Mouse (Mus musculus): ENCODE measurements around the gene Gm10382. TPM values are rescaled to one million over a fixed set of nuclear protein-coding genes. Genes with fewer than 3 reads are reported as not detected.
"Not testable (repeated sequence)": the region's sequence is repeated elsewhere in the genome, so short reads cannot be mapped to it uniquely, and the experiment has no call there.

Gene Gm10382
- total RNA-seq, 2 experiments from 2014 or later = 0.46 TPM; not detected in 1

DNA sequence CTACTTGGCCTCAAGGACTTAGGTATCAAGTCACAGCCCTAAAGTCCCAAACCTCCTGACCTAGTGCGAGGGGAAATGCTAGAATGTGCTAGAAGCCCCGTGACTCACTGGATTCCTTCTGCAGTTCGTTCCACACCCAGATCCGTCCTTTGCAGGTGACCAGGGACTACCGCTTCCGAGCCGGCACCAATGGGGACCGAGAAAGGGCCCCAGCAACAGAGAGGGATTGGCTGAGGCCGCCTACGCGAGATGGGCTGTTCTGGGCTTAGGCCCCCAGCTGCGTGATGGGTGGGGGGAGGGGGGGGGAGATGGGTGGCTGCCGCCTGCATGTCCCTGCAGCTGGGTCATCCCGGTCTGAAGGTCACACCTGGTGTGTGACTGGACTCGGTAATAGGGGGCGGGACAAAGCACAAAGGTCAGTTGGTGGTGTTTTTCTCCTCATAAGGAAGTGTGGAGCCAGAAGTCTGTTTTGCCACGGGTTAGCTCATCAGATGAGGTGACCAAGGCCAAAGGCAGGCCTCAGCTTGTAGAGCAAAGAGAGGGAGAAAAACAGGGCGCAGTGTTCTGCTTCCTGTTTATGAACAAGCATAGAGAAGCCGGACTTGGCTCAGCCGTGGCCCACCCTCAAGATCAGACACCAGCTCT, 4.0 kb downstream of the Gm10382 start:
- peak; percentile 91 to 95 for DNase-seq (ENCODE audit: low spot score in 2 of 2)

- peak; percentile 50 to 78 for DNase-seq (ENCODE audit: low spot score in 2 of 2)
Observed at GRCm38 (mm10) chr5:125393622-125394603, 4.8 kb downstream of the Gm10382 start.

DNA sequence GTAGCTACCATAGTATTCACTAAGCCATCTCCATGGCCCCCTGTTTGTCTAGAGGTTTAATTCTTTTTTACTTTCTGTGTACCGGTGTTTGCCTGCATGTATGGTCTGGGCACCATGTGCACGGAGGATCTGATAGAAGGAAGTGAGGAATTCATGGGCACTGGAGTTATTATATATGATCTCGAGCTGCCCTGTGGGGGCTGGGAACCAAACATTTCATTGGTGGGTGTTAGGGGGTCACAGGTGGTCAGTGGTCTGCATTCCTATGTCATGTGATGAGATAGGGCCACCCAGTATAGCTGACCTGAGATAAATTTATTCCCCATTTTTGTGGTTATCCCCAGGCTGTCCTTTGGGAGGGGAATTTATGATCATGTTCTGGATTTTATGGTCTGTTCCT, 5.9 kb downstream of the Gm10382 start:
- no peak for DNase-seq (ENCODE audit: low spot score in 2 of 2)

GRCm38 (mm10) chr5:125400903-125401302, 11.8 kb downstream of the Gm10382 start:
- DNase-seq (ENCODE audit: low spot score in 2 of 2) = no peak

DNA sequence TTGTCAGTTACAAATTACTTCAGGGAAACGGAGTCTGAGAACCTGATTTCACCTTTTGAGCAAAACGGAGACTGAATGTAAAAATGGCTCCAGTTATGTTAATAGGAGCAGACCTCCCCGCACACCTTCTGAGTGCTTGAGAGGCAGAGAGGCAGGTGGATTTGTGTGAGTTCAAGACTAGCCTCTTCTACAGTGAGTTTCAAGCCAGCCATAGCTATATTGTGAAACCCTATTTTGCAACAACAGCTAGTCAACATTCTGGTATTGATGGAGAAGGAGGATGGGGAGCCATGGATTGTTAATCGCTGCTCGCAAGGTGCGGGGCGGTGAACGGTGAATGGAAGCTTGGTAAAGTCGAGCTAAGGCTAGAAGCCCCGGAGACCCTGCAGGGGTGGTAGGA, 13.4 kb downstream of the Gm10382 start:
- no peak for DNase-seq (ENCODE audit: low spot score in 2 of 2)

DNA sequence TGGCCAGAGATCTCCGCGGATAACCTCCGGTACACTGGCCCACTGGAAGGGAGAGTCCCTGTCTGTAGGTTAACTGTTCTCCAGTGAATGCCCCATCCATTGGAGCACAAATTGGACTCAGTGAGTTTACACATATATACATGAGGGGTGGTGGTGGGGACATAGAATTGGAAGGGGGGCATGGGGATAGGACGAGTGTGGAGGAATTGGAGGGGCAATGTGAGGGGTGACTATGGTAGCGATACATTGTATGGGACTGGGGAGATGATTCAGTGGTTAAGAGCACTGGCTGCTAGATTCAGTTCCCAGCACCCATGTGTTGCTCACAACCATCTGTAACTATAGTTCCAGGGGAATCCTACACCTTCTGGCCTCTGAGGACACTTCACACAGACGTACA, 13.9 kb downstream of the Gm10382 start:
- no peak for DNase-seq (ENCODE audit: low spot score in 2 of 2)

DNA sequence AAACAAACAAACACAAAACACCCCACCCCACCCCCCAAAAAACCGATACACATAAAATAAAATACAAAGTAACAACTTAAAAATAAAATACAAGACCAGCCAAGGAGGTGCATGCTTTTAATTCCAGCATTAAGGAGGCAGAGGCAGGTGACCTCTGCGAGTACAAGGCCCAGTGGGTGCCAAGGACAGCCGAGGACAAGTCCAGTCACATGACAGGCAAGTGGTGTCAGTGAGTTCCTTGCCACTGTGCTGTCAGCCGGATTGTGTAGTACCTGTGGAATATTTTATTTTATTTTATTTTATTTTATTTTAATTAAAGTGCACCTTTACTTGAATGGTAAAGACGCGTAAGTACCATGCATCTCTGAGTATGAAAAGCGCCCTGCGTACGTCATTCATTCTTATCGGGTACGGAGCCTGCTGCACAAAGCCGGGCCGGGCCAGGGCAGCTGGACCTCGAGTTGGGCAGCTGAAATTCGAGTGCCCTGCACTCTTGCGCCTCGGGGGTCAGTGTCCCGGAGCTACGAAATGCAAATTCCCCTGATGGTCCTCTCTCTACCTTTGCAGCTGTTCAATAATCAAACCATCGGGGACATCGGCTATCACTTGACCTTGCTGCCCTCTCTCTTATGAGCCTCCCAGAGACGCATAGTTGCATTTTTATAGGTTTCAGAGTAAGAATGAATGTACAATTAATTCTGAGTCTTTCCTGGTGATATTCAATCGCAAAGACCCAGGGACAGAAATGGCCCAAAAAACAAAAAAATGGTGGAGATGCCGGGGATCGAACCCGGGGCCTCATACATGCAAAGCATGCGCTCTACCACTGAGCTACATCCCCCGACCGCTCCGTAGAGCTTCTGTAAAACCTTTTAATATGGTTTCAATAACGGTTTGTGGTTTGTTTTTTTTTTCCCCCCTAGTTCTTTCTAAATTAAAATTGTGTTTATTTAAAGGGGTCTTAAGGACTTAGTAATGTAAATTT, 14.7 kb downstream of the Gm10382 start:
- peak; percentile 70 to 89 for DNase-seq (ENCODE audit: low spot score in 2 of 2)

- no peak for DNase-seq (ENCODE audit: low spot score in 2 of 2)
Observed at GRCm38 (mm10) chr5:125404536-125404902, 15.4 kb downstream of the Gm10382 start.

DNA sequence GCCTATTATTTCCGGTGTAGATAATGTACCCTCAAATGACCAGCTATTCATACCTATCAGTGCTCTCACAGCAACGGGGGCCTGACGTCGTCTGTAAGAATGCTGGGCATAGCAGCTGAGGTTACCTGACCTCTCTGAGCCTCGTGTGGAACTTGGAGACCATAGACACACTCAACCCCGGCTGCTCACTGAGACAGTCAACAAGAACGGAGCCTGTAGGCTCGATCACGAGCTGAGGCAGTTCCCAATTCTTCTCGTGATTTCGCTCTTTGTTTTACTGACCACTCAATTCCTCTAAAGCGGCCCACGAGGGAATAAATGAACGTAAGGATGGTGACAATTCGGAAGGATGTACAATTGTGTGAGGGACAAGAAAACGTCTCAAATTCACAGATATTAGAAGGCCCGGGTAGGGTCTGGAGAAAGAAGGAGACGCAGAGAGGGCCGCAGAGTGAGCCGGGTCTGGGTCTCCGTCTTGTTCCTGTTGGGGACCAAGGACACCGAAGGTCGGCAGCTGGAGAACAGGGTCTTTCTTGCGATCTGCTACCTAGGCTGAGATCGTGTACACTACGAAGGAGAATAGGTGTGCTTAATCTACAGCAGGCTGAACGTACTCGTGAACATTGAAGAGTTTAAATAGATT, 15.9 kb downstream of the Gm10382 start:
- DNase-seq (ENCODE audit: low spot score in 2 of 2) = peak; percentile 72 to 79

DNA sequence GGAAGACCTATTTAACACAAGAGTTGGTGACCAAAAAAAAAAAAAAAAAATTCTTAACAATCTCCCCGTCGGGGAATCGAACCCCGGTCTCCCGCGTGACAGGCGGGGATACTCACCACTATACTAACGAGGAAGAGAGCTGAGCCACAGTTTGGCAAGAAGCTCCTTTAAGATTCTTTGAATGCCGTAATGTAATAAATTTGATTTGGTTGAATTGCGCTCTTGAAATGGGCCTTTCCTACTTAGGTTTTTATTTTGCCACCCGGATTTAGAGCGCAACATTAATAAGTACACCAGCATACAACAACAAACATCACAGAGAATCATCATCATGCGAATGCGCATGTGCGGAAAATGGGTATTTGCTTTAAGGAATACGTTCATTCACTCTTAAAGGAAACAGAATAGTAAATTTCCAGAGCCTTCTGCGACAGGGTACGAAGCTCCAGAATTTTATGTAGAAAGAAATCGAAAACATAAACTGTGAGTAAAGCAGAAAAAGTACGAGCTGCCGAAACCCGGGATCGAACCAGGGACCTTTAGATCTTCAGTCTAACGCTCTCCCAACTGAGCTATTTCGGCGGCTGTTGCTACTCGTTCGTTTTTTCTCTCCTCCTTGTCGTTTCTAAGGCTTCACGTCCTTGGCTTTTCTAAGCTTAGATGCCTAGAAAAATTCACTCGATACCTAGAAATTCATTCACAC, 16.6 kb downstream of the Gm10382 start:
- peak; percentile 80 to 96 for DNase-seq (ENCODE audit: low spot score in 2 of 2)

DNA sequence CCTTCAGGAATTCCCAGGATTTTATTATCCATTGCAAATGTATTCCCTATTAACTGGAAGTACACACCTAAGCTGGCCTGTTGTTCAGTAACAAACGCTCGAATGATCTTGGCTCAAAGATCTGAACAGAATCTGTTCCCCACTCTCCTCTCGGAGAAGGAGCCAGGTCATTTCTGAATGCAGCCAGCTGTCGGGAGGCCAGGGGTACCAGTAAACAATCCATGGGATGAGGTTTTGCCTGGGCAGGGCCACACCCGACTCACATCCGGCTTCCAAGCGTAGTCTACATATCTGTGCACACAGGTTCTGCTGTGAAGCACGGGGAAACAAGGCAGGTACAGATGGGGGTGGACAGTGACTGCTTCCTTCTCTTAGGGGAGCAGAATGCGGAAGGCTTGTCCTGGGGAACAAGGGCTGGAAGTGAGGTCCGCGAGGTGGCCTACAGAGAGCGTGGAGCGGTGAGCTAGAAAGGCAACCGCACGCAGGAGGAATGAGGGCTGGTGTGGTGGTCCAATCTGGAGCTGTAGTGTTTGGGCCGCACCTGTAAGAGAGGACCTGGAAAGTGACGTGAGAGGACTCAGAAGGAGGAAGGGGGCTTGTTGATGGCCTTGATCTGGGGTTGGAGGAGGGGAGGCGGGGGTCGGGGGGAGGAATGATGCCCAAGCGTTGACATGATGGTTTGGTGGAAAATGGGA, 17.3 kb downstream of the Gm10382 start:
- peak in 1 of 2 experiments; percentile 67 for DNase-seq (ENCODE audit: low spot score in 2 of 2)

GRCm38 (mm10) chr5:125407020-125407830, 18.1 kb downstream of the Gm10382 start:
- DNase-seq (ENCODE audit: low spot score in 2 of 2) = no peak

- DNase-seq (ENCODE audit: low spot score in 2 of 2) = peak in 1 of 2 experiments; percentile 37
Observed at GRCm38 (mm10) chr5:125407910-125408575, 18.9 kb downstream of the Gm10382 start.

DNA sequence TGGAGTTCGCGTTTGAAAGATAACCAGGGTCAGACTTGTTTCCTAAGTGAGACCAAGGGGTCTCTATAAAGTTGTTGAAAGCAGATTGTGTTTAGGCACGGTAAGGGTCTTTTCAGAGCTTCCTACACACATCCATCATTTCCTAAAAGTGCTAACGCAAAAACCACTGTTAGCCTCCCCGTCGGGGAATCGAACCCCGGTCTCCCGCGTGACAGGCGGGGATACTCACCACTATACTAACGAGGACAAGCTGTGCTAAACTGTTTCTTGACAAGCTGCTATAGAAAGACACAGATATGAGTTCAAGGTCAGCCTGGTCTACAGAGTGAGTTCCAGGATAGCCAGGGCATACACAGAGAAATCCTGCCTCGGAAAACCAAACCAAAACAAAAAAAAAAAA, 19.7 kb downstream of the Gm10382 start:
- peak; percentile 84 to 94 for DNase-seq (ENCODE audit: low spot score in 2 of 2)

DNA sequence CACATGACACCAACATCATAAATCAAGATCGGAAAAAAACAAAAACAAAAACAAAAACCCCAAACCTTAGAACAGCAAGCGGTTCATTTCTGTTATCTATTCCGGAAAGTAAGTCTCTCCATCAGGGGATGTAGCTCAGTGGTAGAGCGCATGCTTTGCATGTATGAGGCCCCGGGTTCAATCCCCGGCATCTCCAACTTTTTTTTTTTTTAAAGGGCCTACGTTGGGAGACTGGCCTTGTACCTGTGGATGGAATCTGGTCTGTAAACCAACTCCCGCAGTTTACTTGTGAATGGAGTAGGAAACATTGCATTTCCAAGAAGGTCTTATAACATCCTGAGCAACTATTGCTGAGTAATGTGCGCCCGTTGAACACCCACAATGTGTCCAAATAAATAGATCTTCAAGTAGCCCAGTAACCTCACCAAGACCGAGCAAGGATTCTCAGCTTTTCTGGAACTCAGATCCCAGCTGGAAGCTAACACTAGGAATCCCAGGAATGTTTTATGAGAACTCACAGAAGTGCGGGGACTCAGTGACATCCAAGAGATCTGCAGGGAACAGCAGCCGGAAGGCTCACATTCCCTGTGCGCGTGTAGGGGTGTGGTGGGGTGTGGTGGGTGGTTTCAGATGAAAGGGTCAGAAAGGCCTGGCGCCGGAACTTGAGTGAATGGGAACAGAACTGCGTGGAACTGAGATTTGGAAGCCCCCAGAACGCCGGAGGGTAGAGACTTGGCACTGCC, 20.4 kb downstream of the Gm10382 start:
- peak in 1 of 2 experiments; percentile 74 for DNase-seq (ENCODE audit: low spot score in 2 of 2)

DNA sequence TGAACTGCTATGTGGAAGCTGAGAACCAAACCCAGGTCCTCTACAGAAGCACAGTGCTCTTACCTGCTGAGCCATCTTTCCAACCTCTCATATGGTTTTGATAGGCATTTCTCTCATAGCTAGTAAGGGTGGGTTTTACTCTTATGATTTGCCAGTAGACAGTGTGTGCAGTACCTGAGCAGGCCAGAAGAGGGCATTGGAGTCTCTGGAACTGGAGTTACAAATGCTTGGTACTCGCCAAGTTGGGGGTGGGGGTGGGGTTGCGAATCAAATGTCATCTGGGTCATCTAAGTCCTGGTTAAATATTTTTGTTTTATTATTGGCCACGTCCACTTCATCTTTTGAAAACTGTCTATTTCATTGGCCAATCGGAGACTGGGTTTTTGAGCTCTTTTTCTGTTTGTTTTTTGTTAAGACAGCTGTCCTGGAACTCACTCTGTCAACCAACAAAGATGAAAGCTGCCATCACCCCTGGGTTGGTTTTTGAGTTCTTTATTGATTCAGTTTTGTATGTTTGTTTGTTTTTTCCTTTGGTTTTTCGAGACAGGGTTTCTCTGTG, 22.9 kb downstream of the Gm10382 start:
- peak in 1 of 2 experiments; percentile 88 for DNase-seq (ENCODE audit: low spot score in 2 of 2)

- DNase-seq (ENCODE audit: low spot score in 2 of 2) = not testable (repeated sequence)
Observed at GRCm38 (mm10) chr5:125412536-125412935, 23.4 kb downstream of the Gm10382 start.

All from layer of hippocampus, adult 18-20 months (tissue).